Mouse (Mus musculus) G1E (cell line): ENCODE data around the gene AL732309.1.

Source experiments
- CTCF ChIP-seq: IDR thresholded peaks from 2 replicates; pipeline ENCODE4 v1.5.1; 2012; ENCODE audit warnings: low read depth, low read length, inconsistent platforms, mixed read lengths
- TAL1 ChIP-seq: conservative IDR thresholded peaks from 2 replicates; pipeline ENCODE4 v1.6.1; 2012; ENCODE audit warnings: low read depth, low read length, inconsistent platforms, mixed read lengths

DNA sequence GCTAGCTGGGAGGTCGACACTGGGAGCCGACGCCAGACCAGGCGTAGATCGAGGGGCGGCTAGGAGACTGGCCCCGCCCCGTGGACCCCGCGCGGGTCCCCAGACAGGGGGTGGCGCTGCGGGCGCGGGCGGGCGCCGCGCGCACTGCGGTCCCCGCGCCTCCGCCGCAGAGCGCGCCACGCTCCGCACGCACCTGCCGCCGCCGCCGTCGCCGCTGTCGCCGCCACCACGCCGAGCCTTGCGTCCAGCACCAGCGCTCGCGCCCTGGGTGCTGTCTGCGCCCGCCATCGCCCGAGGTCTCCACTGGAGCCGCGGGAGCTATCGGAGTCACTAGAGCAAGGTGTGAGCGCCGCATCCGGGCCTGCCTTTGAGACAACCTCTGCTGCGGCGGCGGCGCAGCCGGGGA lies 4.6 kb downstream of the AL732309.1 start, which contains the start of the genes Rnf208 and Cysrt1:
- TF ChIP-seq CTCF: no peak
- TF ChIP-seq TAL1: no peak
